Mouse (Mus musculus): ENCODE measurements around the gene Lingo4. TPM values are rescaled to one million over a fixed set of nuclear protein-coding genes. Genes with fewer than 3 reads are reported as not detected.

The Lingo4 gene
- total and polyA plus RNA-seq, 2 experiments from 2014 or later: 1.5 to 1.6 TPM

GRCm38 (mm10) chr3:94367511-94367910 is 30.8 kb upstream of the Lingo4 start:
- Histone ChIP-seq H3K4me3 (ENCODE audit: low read depth, low read length) (no peak overlapping the region), H3K27me3 (ENCODE audit: insufficient read depth, low read length) (no peaks in the 10 kb centered on the region), H3K4me1 (ENCODE audit: insufficient read depth, low read length) (peaks cover 5% of the 10 kb centered on the region; the same call in 1 of the 2 replicates), H3K27ac (ENCODE audit: low read depth, low read length) (no peak overlapping the region), H3K9ac (replicated peaks; ENCODE audit: low read length, poor library complexity, severe bottlenecking) (no peak overlapping the region), H3K4me2 (ENCODE audit: low read depth, low read length, poor library complexity, severe bottlenecking) (no peak overlapping the region), H3K36me3 (ENCODE audit: insufficient read depth, low read length) (no peaks in the 10 kb centered on the region), H3K9me3 (ENCODE audit: low read length) (no peaks in the 10 kb centered on the region)
- ATAC-seq (ENCODE audit: low FRiP score): no peak
- 85% methylated on average over 6 of the region's 6 CpGs for WGBS
- DNase-seq (ENCODE audit: low spot score): no peak
- TF ChIP-seq CTCF (IDR thresholded peaks at IDR 0.05): no peak

DNA sequence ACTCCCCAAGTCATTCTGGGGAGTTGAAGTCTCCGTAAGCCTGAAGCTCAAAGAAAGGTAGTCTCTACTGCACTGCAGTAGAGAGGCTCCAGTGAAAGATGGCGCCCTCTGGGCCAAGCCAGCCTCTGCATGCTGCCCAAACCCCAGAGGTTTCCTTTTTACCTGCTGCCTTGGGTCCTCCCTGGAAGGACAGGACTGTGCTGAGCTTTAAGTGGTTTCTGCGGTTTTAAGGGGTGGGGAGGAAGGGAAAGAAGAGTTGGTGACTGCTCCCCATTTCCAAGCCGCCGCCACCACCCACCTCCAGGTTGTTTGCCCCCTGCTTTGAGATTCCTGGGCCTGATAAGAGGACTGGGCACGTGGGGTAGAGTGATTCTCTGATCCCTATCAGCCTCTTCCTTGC is 29.7 kb upstream of the Lingo4 start:
- WGBS: 73% methylated on average over 6 of the region's 6 CpGs
- DNase-seq (ENCODE audit: low spot score): no peak
- 0 out of 2 replicates have a peak, but pooled peaks cover 5% of the 10 kb centered on the region for H3K4me1 ChIP-seq (ENCODE audit: insufficient read depth, low read length)
- TF ChIP-seq CTCF (IDR thresholded peaks at IDR 0.05): no peak
- H3K9ac ChIP-seq (replicated peaks; ENCODE audit: low read length, poor library complexity, severe bottlenecking): no peak overlapping the region
- H3K4me2 ChIP-seq (ENCODE audit: low read depth, low read length, poor library complexity, severe bottlenecking): no peak overlapping the region
- H3K27me3 ChIP-seq (ENCODE audit: insufficient read depth, low read length): no peaks in the 10 kb centered on the region
- no peaks in the 10 kb centered on the region for H3K36me3 ChIP-seq (ENCODE audit: insufficient read depth, low read length)
- H3K4me3 ChIP-seq (ENCODE audit: low read depth, low read length): no peak overlapping the region
- H3K27ac ChIP-seq (ENCODE audit: low read depth, low read length): no peak overlapping the region
- H3K9me3 ChIP-seq (ENCODE audit: low read length): no peaks in the 10 kb centered on the region
- ATAC-seq (ENCODE audit: low FRiP score): no peak

- no peak for ATAC-seq (ENCODE audit: low FRiP score)
- H3K36me3 ChIP-seq (ENCODE audit: insufficient read depth, low read length): no peaks in the 10 kb centered on the region
- H3K4me3 ChIP-seq (ENCODE audit: low read depth, low read length): no peak overlapping the region
- H3K9ac ChIP-seq (replicated peaks; ENCODE audit: low read length, poor library complexity, severe bottlenecking): no peak overlapping the region
- DNase-seq (ENCODE audit: low spot score): no peak
- H3K4me2 ChIP-seq (ENCODE audit: low read depth, low read length, poor library complexity, severe bottlenecking): no peak overlapping the region
- H3K4me1 ChIP-seq (ENCODE audit: insufficient read depth, low read length): 0 out of 2 replicates have a peak, but pooled peaks cover 7% of the 10 kb centered on the region
- WGBS: 55% methylated on average over 2 of the region's 2 CpGs
- H3K9me3 ChIP-seq (ENCODE audit: low read length): no peaks in the 10 kb centered on the region
- no peaks in the 10 kb centered on the region for H3K27me3 ChIP-seq (ENCODE audit: insufficient read depth, low read length)
- no peak for TF ChIP-seq CTCF (IDR thresholded peaks at IDR 0.05)
- no peak overlapping the region for H3K27ac ChIP-seq (ENCODE audit: low read depth, low read length)
These were observed 28.6 kb upstream of the Lingo4 start for GRCm38 (mm10) chr3:94369709-94370108.

DNA sequence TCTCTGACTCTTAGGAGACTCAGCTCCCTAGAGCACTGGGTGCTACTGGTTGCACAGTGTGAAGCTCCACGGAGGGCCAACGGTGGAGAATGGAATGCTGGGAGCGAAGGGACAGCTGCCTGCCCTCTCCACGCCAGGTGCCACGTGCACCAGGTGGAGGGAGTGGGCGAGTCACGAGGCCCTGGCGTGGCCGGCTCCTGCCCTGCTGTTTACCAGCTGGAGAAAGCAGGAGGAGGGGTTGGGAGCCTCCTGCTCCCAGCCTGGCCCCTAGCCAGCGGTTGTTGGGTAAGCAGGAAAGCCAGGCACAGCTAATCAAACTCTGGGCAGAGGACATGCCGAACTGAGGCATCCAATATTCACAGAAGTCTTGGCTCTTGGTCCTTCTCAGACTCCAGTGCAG is 26.7 kb upstream of the Lingo4 start:
- Histone ChIP-seq H3K27me3 (ENCODE audit: insufficient read depth, low read length) (no peaks in the 10 kb centered on the region), H3K4me2 (ENCODE audit: low read depth, low read length, poor library complexity, severe bottlenecking) (peak overlapping the region; percentile 30; the same call in 1 of the 2 replicates), H3K4me1 (ENCODE audit: insufficient read depth, low read length) (0 out of 2 replicates have a peak, but pooled peaks cover 7% of the 10 kb centered on the region), H3K9me3 (ENCODE audit: low read length) (no peaks in the 10 kb centered on the region), H3K27ac (ENCODE audit: low read depth, low read length) (no peak overlapping the region), H3K9ac (replicated peaks; ENCODE audit: low read length, poor library complexity, severe bottlenecking) (no peak overlapping the region), H3K4me3 (ENCODE audit: low read depth, low read length) (no peak overlapping the region), H3K36me3 (ENCODE audit: insufficient read depth, low read length) (no peaks in the 10 kb centered on the region)
- WGBS: 6% methylated on average over 11 of the region's 11 CpGs
- peak; percentile 28; the same call in 1 of the 2 replicates for ATAC-seq (ENCODE audit: low FRiP score)
- no peak for TF ChIP-seq CTCF (IDR thresholded peaks at IDR 0.05)
- peak; percentile 89 for DNase-seq (ENCODE audit: low spot score)

DNA sequence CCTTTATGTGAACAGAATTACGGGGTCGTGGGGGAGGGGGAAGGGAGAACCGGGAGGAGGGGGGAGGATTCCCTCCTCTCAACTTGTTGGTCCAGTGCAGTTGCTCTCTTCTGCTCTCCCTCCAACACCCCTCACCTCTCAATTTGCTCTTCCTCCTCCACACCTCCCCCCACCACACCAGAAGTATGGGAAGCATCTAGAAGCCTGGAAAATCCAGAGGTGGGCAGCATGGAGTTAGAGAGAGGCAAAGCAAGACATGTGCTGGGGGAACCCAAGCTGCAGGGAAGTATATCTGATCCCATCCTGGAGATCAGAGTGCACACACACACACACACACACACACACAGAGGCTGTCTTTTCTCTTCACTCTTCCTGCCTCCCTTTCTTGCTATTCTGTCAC is 26.3 kb upstream of the Lingo4 start:
- Histone ChIP-seq H3K9me3 (ENCODE audit: low read length) (no peaks in the 10 kb centered on the region), H3K36me3 (ENCODE audit: insufficient read depth, low read length) (no peaks in the 10 kb centered on the region), H3K4me3 (ENCODE audit: low read depth, low read length) (no peak overlapping the region), H3K27me3 (ENCODE audit: insufficient read depth, low read length) (no peaks in the 10 kb centered on the region), H3K9ac (replicated peaks; ENCODE audit: low read length, poor library complexity, severe bottlenecking) (no peak overlapping the region), H3K4me2 (ENCODE audit: low read depth, low read length, poor library complexity, severe bottlenecking) (peak overlapping the region; percentile 30; the same call in 1 of the 2 replicates), H3K27ac (ENCODE audit: low read depth, low read length) (no peak overlapping the region), H3K4me1 (ENCODE audit: insufficient read depth, low read length) (0 out of 2 replicates have a peak, but pooled peaks cover 7% of the 10 kb centered on the region)
- ATAC-seq (ENCODE audit: low FRiP score) (no peak), DNase-seq (ENCODE audit: low spot score) (no peak)
- 0% methylated on average over 3 of the region's 3 CpGs for WGBS
- TF ChIP-seq CTCF (IDR thresholded peaks at IDR 0.05): no peak

DNA sequence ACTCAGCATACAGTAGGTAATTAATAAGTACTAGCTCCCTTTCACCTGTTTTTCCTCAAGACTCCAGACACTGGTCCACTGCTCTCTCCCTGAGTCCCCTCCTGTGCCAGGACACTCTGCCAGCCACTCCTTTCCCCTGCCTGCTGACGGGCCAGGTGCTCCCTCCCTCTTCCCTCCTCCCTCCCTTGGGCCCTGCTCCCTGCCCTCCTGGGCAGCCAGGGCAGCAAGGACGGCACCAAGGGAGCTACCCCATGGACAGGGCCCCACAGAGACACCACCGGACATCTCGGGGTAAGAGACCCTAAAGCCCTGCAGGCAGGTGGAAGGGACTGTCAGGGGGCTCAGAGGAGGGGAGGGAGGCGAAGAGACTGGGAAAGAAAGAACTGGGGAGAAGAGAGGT is 25.7 kb upstream of the Lingo4 start, which contains the start of gene Rorc:
Rorc (plus strand) TSS at position 154 of the 400 bp plus-strand sequence.
- peak within 1 kb of the TSS; percentile 30 for H3K4me2 ChIP-seq (ENCODE audit: low read depth, low read length, poor library complexity, severe bottlenecking)
- H3K27me3 ChIP-seq (ENCODE audit: insufficient read depth, low read length): no peaks in the 10 kb centered on the region
- no peak within 1 kb of the TSS for H3K27ac ChIP-seq (ENCODE audit: low read depth, low read length)
- H3K4me1 ChIP-seq (ENCODE audit: insufficient read depth, low read length): 0 out of 2 replicates have a peak, but pooled peaks cover 7% of the 10 kb centered on the region
- WGBS: 23% methylated on average over 5 of the region's 5 CpGs
- no peaks in the 10 kb centered on the region for H3K9me3 ChIP-seq (ENCODE audit: low read length)
- no peak for TF ChIP-seq CTCF (IDR thresholded peaks at IDR 0.05)
- DNase-seq (ENCODE audit: low spot score) (no peak), ATAC-seq (ENCODE audit: low FRiP score) (no peak)
- no peak within 1 kb of the TSS for H3K9ac ChIP-seq (replicated peaks; ENCODE audit: low read length, poor library complexity, severe bottlenecking)
- H3K4me3 ChIP-seq (ENCODE audit: low read depth, low read length): no peak within 1 kb of the TSS
- H3K36me3 ChIP-seq (ENCODE audit: insufficient read depth, low read length): no peaks in the 10 kb centered on the region
